Mouse (Mus musculus): ENCODE results near the gene Lrrc18. TPM values are rescaled to one million over a fixed set of nuclear protein-coding genes. Genes with fewer than 3 reads are reported as not detected.
A peak's percentile ranks its signal among the peaks of the same experiment; 100 is the strongest.

Lrrc18 gene
- polyA plus RNA-seq, 1 experiment, result 0.47 TPM

DNA sequence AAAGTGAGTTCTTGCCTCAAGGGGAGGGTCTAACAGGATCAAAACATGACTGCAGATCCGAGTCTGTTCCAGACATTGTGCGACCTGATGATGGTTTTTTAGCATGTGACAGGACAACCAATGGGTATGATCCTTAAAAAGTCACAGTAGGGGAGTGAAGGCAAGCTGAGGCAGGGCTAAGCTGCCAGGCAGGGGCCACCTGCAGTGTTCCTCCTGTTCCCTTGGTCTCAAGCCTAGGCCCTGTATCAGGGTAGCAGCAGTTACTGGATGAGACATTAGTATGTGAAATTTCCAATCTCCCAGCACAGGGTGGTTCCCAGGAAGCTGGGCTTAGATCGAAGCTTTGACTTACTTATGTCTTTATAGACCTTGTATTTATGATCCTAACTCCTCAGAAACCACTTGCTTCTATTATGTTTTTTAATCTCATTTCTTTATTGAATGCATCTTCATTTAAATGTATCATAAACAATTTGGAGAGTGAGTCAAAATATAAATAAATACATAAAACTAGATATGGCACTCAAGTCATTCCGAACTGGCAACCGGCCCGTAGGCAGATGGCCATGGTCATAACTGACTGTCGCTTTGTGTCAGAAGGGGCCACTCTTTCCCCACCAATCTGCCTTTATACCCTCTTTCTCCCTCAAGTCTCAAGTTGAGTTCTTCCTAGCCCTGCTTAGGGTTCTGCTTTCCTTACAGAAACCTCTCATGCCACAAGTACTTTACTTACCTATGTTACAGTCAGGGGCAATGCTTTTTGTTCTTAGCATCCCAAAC, 67.9 kb downstream of the Lrrc18 start:
- Histone ChIP-seq H3K4me1 (ENCODE audit: control insufficient read depth, insufficient read depth, low read length) (no peaks in the 10 kb centered on the region), H3K27me3 (ENCODE audit: control insufficient read depth, insufficient read depth, low read length) (no peaks in the 10 kb centered on the region; the same call in 1 of the 2 replicates), H3K27ac (ENCODE audit: insufficient read depth, low read length) (no peak overlapping the region), H3K4me3 (replicated peaks; ENCODE audit: insufficient read depth, low read depth, low read length) (no peak overlapping the region)
- 44% methylated on average over 7 of the region's 7 CpGs for WGBS
- peak in 1 of 2 experiments; percentile 22 for DNase-seq
- TF ChIP-seq POLR2A (IDR thresholded peaks at IDR 0.05; ENCODE audit: borderline replicate concordance, insufficient read depth, low read length), result no peak
- no peak for TF ChIP-seq CTCF (IDR thresholded peaks at IDR 0.05; ENCODE audit: borderline replicate concordance, insufficient read depth, low read depth, low read length)

DNA sequence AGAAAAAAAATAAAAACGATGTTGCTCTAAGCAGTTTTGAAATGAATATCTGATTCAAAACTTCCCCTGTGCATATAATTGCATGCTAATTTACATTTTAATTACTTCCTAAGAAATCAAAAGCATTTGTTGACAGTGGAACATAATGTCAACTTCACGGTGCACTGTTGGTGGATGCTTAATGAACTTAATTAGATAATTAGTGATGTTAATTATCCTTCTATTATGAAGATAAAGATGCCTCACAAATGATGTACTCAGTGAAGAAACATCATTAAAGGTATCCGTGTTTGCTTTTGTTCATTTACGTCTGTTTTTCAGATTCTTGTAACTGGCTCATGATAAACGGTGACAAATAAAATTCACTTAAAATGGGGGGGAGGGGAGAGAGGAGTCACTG, 71.8 kb downstream of the Lrrc18 start:
- Histone ChIP-seq H3K4me3 (replicated peaks; ENCODE audit: insufficient read depth, low read depth, low read length) (no peak overlapping the region), H3K27ac (ENCODE audit: insufficient read depth, low read length) (no peak overlapping the region), H3K4me1 (ENCODE audit: control insufficient read depth, insufficient read depth, low read length) (no peaks in the 10 kb centered on the region), H3K27me3 (ENCODE audit: control insufficient read depth, insufficient read depth, low read length) (no peaks in the 10 kb centered on the region; the same call in 1 of the 2 replicates)
- no peak for TF ChIP-seq CTCF (IDR thresholded peaks at IDR 0.05; ENCODE audit: borderline replicate concordance, insufficient read depth, low read depth, low read length)
- no peak for TF ChIP-seq POLR2A (IDR thresholded peaks at IDR 0.05; ENCODE audit: borderline replicate concordance, insufficient read depth, low read length)
- DNase-seq, result no peak
- WGBS, result 48% methylated on average over 5 of the region's 5 CpGs

Other genes with a start within 250 kb of the Lrrc18 start
- 0.54 and 0.59 TPM in 2 replicates for gene Tmem273, start 205.4 kb upstream of the Lrrc18 start, polyA plus RNA-seq (2012; rRNA removed)
- gene Fam170b, start 157.4 kb upstream of the Lrrc18 start, polyA plus RNA-seq (2012; rRNA removed), result not detected in 2 replicates
- gene Vstm4, start 134.6 kb upstream of the Lrrc18 start, polyA plus RNA-seq (2012; rRNA removed), result 5.5 and 7.1 TPM in 2 replicates
- 0.27 and 0.62 TPM in 2 replicates for gene Wdfy4, start 194.1 kb downstream of the Lrrc18 start, polyA plus RNA-seq (2012; rRNA removed)
- gene Arhgap22, start 222.6 kb downstream of the Lrrc18 start, polyA plus RNA-seq (2012; rRNA removed), result 6.6 and 8.4 TPM in 2 replicates

All from cerebellum, adult 2 months (tissue).